Mouse (Mus musculus): ENCODE data around the gene Clpsl2.
"Not testable (repeated sequence)": the region's sequence is repeated elsewhere in the genome, so short reads cannot be mapped to it uniquely, and the experiment has no call there.

Gene Clpsl2

GRCm38 (mm10) chr17:28521071-28521726 lies 28.0 kb upstream of the Clpsl2 start:
- in situ Hi-C loops (cut with MseI, MboI) = loop anchor here (5.0 to 10.0 kb wide), 4 partner anchors 34 to 124 kb away; no protein-coding TSS in a partner anchor

GRCm38 (mm10) chr17:28521920-28522319 lies 27.3 kb upstream of the Clpsl2 start:
- in situ Hi-C loops (cut with MseI, MboI) = loop anchor here (5.0 to 10.0 kb wide), 4 partner anchors 35 to 125 kb away; no protein-coding TSS in a partner anchor

DNA sequence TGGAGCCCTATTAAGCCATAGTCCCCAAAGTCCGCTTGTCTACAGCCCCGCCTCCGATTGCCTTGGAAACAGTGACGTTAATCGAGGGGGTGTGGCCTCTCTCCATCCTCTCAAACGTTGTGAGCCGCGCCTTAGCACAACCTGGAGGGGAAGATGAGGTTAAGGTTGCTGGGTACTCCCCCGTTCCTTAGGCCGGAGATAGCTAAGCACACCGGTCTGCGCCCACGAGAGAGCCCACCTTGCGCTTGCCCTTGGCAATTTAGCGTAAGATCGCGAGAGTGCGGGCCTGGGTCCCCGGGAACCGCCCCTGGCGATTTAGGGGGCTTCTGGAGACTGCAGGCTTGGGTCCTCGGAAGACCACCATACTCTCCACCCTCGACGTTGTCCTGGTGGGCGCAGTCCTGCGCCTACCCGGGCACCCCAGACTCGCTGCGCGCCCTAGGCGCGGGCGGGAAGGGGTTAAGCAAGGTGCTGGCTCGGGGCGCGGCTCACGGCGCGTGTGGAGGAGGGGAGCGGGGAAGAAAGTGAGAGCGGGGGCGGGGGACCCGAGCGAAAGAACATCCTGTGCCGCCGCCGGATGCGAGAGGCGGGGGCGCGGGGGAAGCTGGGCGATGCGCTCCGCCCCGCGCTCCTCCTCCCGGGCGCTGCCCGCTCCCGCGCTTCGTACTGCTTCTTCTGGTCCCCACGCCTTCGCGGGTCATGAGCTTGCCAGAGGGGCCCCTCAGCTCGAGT lies 26.4 kb upstream of the Clpsl2 start:
- in situ Hi-C loops (cut with MseI, MboI) = loop anchor here (5.0 to 10.0 kb wide), 4 partner anchors 35 to 125 kb away; no protein-coding TSS in a partner anchor

- in situ Hi-C loops (cut with MseI, MboI) = loop anchor here (5.0 to 10.0 kb wide), 4 partner anchors 36 to 126 kb away; no protein-coding TSS in a partner anchor
Measured at GRCm38 (mm10) chr17:28523355-28524008, 25.7 kb upstream of the Clpsl2 start.

GRCm38 (mm10) chr17:28524009-28524695 lies 25.1 kb upstream of the Clpsl2 start:
- in situ Hi-C loops (cut with MseI, MboI) = loop anchor here (5.0 to 10.0 kb wide), 4 partner anchors 37 to 127 kb away; no protein-coding TSS in a partner anchor

- in situ Hi-C loops (cut with MseI, MboI) = loop anchor here (5.0 to 10.0 kb wide), 4 partner anchors 38 to 128 kb away; no protein-coding TSS in a partner anchor
Measured at GRCm38 (mm10) chr17:28524831-28525430, 24.3 kb upstream of the Clpsl2 start.

DNA sequence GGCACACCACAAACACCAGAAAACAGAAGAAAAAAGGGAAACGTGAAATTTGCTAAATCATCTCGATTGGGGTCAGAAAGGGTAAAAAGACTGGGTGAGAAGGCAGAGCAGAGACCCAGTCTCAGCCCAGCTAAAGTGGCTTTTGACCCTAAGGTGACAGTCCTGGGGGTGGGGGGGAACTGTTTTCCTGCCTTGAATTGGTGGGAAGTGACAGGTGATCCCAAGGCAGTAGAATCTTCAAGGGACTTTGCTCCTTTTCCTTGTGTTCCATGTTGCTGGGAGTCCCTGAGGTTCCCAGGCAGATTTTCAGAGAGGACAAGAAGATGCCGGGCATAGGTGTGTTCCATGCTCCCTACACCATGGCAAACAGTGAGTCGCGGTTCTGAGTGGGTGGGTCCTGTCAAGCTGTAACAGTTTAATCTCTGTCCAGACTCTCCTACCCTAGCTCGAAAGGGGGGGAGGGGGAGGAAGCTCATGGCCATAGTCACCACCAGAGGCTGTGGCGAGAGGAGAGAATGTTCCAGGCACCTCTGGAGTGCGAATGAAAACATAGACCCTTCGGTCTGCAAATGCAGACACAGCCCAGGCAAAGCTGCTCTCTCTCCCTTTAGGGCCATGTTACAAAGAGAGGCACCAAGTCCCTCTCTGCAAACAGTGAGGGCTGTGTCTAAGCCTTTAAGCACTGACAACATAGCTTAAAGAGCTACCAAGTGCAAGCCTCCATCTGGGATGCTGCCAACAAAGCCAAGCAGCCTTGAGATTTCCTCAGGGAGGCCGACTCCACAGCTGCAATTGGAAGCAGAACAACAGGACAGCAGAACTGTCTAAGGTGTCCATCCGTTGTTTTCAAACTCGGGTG lies 21.8 kb upstream of the Clpsl2 start:
- in situ Hi-C loops (cut with MseI, MboI) = loop anchor here in 1 of 2 experiments (10.0 kb wide), 1 partner anchor 123 kb away; no protein-coding TSS in a partner anchor

- in situ Hi-C loops (cut with MseI, MboI) = loop anchor here in 1 of 2 experiments (10.0 kb wide), 1 partner anchor 123 kb away; no protein-coding TSS in a partner anchor
Measured at GRCm38 (mm10) chr17:28528043-28528351, 21.2 kb upstream of the Clpsl2 start.

GRCm38 (mm10) chr17:28529116-28529515 lies 20.1 kb upstream of the Clpsl2 start:
- in situ Hi-C loops (cut with MseI, MboI) = loop anchor here in 1 of 2 experiments (10.0 kb wide), 1 partner anchor 124 kb away; no protein-coding TSS in a partner anchor

- in situ Hi-C loops (cut with MseI, MboI) = no loop called here
Measured at GRCm38 (mm10) chr17:28530506-28530905, 18.7 kb upstream of the Clpsl2 start, which contains the start of gene Armc12. TSS of gene Armc12 (plus strand) at chr17:28530806.

- in situ Hi-C loops (cut with MseI, MboI) = no loop called here
Measured at GRCm38 (mm10) chr17:28531946-28532345, 17.3 kb upstream of the Clpsl2 start.

DNA sequence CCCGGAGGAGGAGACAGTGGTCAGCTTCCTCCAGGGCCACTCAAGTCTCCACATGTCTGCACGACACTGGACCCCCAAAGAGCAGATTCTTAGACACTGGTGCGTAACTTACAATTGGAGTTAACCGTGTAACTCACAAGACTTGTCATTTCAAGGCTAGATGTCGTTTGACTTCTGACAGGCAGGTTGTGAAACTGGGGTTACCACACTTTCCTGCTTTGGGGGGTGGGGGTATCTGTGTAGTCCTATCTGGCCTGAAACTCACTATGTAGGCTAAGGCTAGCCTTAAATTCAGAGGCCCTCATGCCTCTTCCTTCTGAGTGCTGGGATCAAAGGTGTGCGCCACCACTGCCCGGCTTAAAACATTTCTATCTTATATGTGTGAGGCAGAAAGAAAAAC lies 16.7 kb upstream of the Clpsl2 start:
- in situ Hi-C loops (cut with MseI, MboI) = no loop called here

- in situ Hi-C loops (cut with MseI, MboI) = no loop called here
Measured at GRCm38 (mm10) chr17:28533327-28533726, 15.9 kb upstream of the Clpsl2 start.

GRCm38 (mm10) chr17:28537881-28538280 lies 11.3 kb upstream of the Clpsl2 start:
- in situ Hi-C loops (cut with MseI, MboI) = no loop called here

- in situ Hi-C loops (cut with MseI, MboI) = no loop called here
Measured at GRCm38 (mm10) chr17:28546925-28547324, 2.3 kb upstream of the Clpsl2 start.

DNA sequence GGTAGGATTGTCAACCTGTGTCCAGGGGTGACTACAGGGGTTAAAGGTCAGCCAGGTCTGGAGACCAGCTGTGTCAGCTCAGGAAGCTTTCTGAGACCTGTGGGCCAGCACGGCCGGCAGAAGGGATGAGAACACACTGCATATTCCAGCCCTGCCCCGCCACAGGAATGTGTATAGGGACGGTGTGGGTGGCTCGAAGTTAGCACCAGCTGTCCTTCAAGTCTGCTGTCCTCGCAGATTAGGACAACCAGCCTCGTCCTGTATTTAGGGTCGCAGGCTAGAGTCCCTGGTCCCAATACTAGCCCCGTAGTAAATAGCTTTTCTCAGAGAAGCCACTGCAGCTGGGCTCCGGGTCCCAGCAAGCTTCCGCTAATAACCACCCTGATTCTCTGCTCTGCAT lies 661 bp upstream of the Clpsl2 start:
- in situ Hi-C loops (cut with MseI, MboI) = no loop called here

- in situ Hi-C loops (cut with MseI, MboI) = no loop called here
Measured at GRCm38 (mm10) chr17:28553040-28553793, 4.0 kb downstream of the Clpsl2 start.

GRCm38 (mm10) chr17:28554021-28554420 lies 4.8 kb downstream of the Clpsl2 start:
- in situ Hi-C loops (cut with MseI, MboI) = not testable (repeated sequence)
